Mouse (Mus musculus) lung, postnatal 25 days (tissue): ENCODE measurements around the gene Tfcp2l1.

Source experiments
- DNase-seq: peaks from one replicate; pipeline ENCODE4 v3.0.0; 2022; ENCODE audit warnings: low spot score

The Tfcp2l1 gene

GRCm38 (mm10) chr1:118650771-118651080 lies 23.0 kb downstream of the Tfcp2l1 start:
- no peak for DNase-seq

- no peak for DNase-seq
Observed at GRCm38 (mm10) chr1:118658716-118659115, 31.0 kb downstream of the Tfcp2l1 start.

- DNase-seq, result no peak
Observed at GRCm38 (mm10) chr1:118660880-118661465, 33.2 kb downstream of the Tfcp2l1 start.

GRCm38 (mm10) chr1:118663062-118663461 lies 35.3 kb downstream of the Tfcp2l1 start:
- DNase-seq, result no peak

- no peak for DNase-seq
Observed at GRCm38 (mm10) chr1:118667536-118667935, 39.8 kb downstream of the Tfcp2l1 start.

GRCm38 (mm10) chr1:118672196-118672595 lies 44.5 kb downstream of the Tfcp2l1 start:
- peak; percentile 18 for DNase-seq

- no peak for DNase-seq
Observed at GRCm38 (mm10) chr1:118674176-118674575, 46.4 kb downstream of the Tfcp2l1 start.

GRCm38 (mm10) chr1:118681980-118682379 lies 54.2 kb downstream of the Tfcp2l1 start:
- DNase-seq, result no peak

GRCm38 (mm10) chr1:118683686-118684085 lies 55.9 kb downstream of the Tfcp2l1 start:
- no peak for DNase-seq

- DNase-seq, result no peak
Observed at GRCm38 (mm10) chr1:118687726-118688125, 60.0 kb downstream of the Tfcp2l1 start.

- DNase-seq, result peak; percentile 82
Observed at GRCm38 (mm10) chr1:118689830-118690229, 62.1 kb downstream of the Tfcp2l1 start.

GRCm38 (mm10) chr1:118694436-118694835 lies 66.7 kb downstream of the Tfcp2l1 start:
- no peak for DNase-seq

GRCm38 (mm10) chr1:118697906-118698305 lies 70.2 kb downstream of the Tfcp2l1 start:
- peak; percentile 48 for DNase-seq

GRCm38 (mm10) chr1:118699118-118699890 lies 71.6 kb downstream of the Tfcp2l1 start:
- DNase-seq, result no peak

GRCm38 (mm10) chr1:118699961-118700360 lies 72.2 kb downstream of the Tfcp2l1 start:
- no peak for DNase-seq

- peak; percentile 23 for DNase-seq
Observed at GRCm38 (mm10) chr1:118711606-118712005, 83.9 kb downstream of the Tfcp2l1 start.

- DNase-seq, result no peak
Observed at GRCm38 (mm10) chr1:118716225-118716624, 88.5 kb downstream of the Tfcp2l1 start.

GRCm38 (mm10) chr1:118718055-118718454 lies 90.3 kb downstream of the Tfcp2l1 start:
- DNase-seq, result no peak

GRCm38 (mm10) chr1:118719699-118720098 lies 92.0 kb downstream of the Tfcp2l1 start:
- no peak for DNase-seq

GRCm38 (mm10) chr1:118720474-118721095 lies 92.8 kb downstream of the Tfcp2l1 start:
- no peak for DNase-seq

GRCm38 (mm10) chr1:118727075-118727474 lies 99.3 kb downstream of the Tfcp2l1 start:
- no peak for DNase-seq

GRCm38 (mm10) chr1:118728796-118729195 lies 101.1 kb downstream of the Tfcp2l1 start:
- DNase-seq, result no peak
